Mouse (Mus musculus) C2C12 (cell line): Measurements from ENCODE around the gene Mfap1a. TPM values are rescaled to one million over a fixed set of nuclear protein-coding genes. Genes with fewer than 3 reads are reported as not detected.

ENCODE experiments used
- H3K27me3 ChIP-seq: one replicate; pipeline ENCODE4 v1.6.1; 2011; ENCODE audit not compliant: control insufficient read depth, insufficient read depth, insufficient read length
- H3K36me3 ChIP-seq: one replicate; pipeline ENCODE4 v1.6.1; 2011; ENCODE audit not compliant: control insufficient read depth, insufficient read depth
- H3K4me3 ChIP-seq: one replicate; pipeline ENCODE4 v1.5.1; 2011; ENCODE audit warnings: mild to moderate bottlenecking, control low read depth; ENCODE audit not compliant: poor library complexity, insufficient read depth, severe bottlenecking
- H3K79me2 ChIP-seq: one replicate; pipeline ENCODE4 v1.6.1; 2011; ENCODE audit not compliant: control insufficient read depth, insufficient read depth
- H3K79me3 ChIP-seq: one replicate; pipeline ENCODE4 v1.6.1; 2011; ENCODE audit warnings: low read depth, control low read depth
- H3ac ChIP-seq: one replicate; pipeline ENCODE3; 2011; ENCODE audit warnings: low read depth; ENCODE audit not compliant: control insufficient read depth, insufficient read length
- CEBPB ChIP-seq: IDR thresholded peaks from one replicate; pipeline ENCODE4 v1.6.1; 2011; ENCODE audit warnings: low read depth, mild to moderate bottlenecking, control low read depth, moderate library complexity
- CTCF ChIP-seq: IDR thresholded peaks from one replicate; pipeline ENCODE4 v1.5.1; 2011; ENCODE audit not compliant: control insufficient read depth, insufficient read depth, insufficient read length
- FOSL1 ChIP-seq: IDR thresholded peaks from one replicate; pipeline ENCODE4 v1.8.0; 2011; ENCODE audit warnings: mild to moderate bottlenecking, low read length; ENCODE audit not compliant: poor library complexity, insufficient read depth, severe bottlenecking
- MAX ChIP-seq: IDR thresholded peaks from one replicate; pipeline ENCODE4 v1.6.1; 2011; ENCODE audit warnings: mild to moderate bottlenecking, control low read depth
- MYOD1 ChIP-seq: IDR thresholded peaks from one replicate; pipeline ENCODE4 v1.6.1; 2011; ENCODE audit warnings: low read depth; ENCODE audit not compliant: control insufficient read depth, insufficient read length
- MYOG ChIP-seq: IDR thresholded peaks from one replicate; pipeline ENCODE4 v1.6.1; 2011; ENCODE audit not compliant: control insufficient read depth, insufficient read length; ENCODE audit errors: extremely low read depth
- USF1 ChIP-seq: IDR thresholded peaks from one replicate; pipeline ENCODE4 v1.6.1; 2011; ENCODE audit warnings: low read depth, mild to moderate bottlenecking, control low read depth, moderate library complexity
- microRNA-seq: library from miRNA; unstranded; fragments of <30 nt; microRNA quantifications from one replicate; pipeline ENCODE4, GENCODE M21; 2019; ENCODE audit warnings: borderline microRNAs expressed
- polyA plus RNA-seq: library from polyadenylated mRNA; unstranded; fragments of >200 nt; fragmentation: generic; extraction: Trizol; gene quantifications from one replicate; pipeline ENCODE4 v1.2.1, GENCODE M21; 2012; ENCODE audit warnings: missing spikeins

Mfap1a gene
- polyA plus RNA-seq, 1 experiment: 6.3 TPM

DNA sequence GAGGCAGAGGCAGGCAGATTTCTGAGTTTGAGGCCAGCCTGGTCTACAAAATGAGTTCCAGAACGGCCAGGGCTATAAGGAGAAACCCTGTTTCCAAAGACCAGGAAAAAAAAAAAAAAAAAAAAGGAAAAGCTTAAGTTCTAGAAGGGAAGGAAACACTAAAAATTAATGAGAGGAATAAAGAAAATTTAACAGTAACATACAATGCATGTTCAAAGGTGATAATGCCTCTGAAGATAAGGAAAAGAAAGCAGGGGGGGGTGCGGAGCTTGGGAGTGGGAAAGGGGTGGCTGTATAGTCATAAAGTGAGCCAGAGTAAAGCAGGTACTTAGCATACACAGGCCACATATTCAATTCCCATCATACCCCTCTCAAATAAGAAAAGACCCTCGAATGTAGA is 61.3 kb downstream of the Mfap1a start:
- peaks cover 5% of the 10 kb centered on the region for H3K79me3 ChIP-seq
- peaks cover 10% of the 10 kb centered on the region for H3K36me3 ChIP-seq
- H3K27me3 ChIP-seq: no peaks in the 10 kb centered on the region
- no peak for TF ChIP-seq MAX
- no peak for TF ChIP-seq CTCF
- TF ChIP-seq MYOD1: no peak
- TF ChIP-seq FOSL1: no peak
- no peak for TF ChIP-seq MYOG
- no peak for TF ChIP-seq USF1
- no peak for TF ChIP-seq CEBPB
- H3K4me3 ChIP-seq: no peak overlapping the region
- no peak overlapping the region for H3ac ChIP-seq
- H3K79me2 ChIP-seq: peaks cover 10% of the 10 kb centered on the region

DNA sequence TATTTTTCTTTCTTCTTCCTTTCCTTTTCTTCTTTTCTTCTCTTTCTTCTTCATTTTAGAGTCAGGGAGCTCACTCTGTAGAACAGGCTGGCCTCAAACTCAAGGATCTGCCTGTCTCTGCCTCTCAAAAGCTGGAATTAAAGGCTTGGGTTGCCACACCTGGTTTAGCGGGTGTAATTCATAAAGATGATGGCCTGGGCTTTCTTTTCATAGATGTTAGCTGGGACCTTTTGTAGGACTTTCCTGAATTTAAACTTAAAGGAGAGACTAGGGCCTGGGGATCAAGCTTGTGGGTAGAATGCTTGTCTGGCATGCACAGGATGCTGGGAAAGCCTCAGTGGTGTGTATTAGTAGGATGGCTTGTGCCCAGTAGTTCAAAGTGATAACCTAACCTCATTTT is 62.3 kb downstream of the Mfap1a start, which contains the start of gene Ell3:
Gene Ell3, minus strand, starts transcription at position 101 of the 400 bp plus-strand sequence.
- Histone ChIP-seq H3K79me2 (peaks cover under 1% of the 10 kb centered on the region), H3K36me3 (peaks cover 18% of the 10 kb centered on the region), H3K27me3 (no peaks in the 10 kb centered on the region), H3ac (no peak within 1 kb of the TSS), H3K79me3 (no peaks in the 10 kb centered on the region), H3K4me3 (no peak within 1 kb of the TSS)
- TF ChIP-seq MYOD1 (no peak), USF1 (no peak), MYOG (no peak), MAX (no peak), CEBPB (no peak), CTCF (no peak), FOSL1 (no peak)

DNA sequence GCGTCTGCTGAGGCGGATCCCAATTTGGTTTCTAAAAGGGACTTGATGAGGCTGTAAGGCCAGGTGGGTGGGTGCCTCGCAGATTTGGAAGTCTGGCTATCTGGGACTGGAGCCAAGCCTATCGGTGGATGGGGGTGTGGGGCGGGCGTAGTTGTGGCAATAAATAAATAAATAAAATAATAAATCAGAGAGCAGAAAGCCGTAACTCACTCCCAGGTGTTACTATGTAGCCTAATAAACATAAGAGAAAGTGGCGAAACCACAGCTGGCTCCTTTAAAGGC is 63.5 kb downstream of the Mfap1a start:
- Histone ChIP-seq H3K79me3 (no peaks in the 10 kb centered on the region), H3K27me3 (no peaks in the 10 kb centered on the region), H3K36me3 (peaks cover 30% of the 10 kb centered on the region), H3ac (no peak overlapping the region), H3K79me2 (no peaks in the 10 kb centered on the region), H3K4me3 (no peak overlapping the region)
- TF ChIP-seq CEBPB: no peak
- TF ChIP-seq USF1: no peak
- TF ChIP-seq MAX: no peak
- TF ChIP-seq FOSL1: no peak
- no peak for TF ChIP-seq MYOD1

DNA sequence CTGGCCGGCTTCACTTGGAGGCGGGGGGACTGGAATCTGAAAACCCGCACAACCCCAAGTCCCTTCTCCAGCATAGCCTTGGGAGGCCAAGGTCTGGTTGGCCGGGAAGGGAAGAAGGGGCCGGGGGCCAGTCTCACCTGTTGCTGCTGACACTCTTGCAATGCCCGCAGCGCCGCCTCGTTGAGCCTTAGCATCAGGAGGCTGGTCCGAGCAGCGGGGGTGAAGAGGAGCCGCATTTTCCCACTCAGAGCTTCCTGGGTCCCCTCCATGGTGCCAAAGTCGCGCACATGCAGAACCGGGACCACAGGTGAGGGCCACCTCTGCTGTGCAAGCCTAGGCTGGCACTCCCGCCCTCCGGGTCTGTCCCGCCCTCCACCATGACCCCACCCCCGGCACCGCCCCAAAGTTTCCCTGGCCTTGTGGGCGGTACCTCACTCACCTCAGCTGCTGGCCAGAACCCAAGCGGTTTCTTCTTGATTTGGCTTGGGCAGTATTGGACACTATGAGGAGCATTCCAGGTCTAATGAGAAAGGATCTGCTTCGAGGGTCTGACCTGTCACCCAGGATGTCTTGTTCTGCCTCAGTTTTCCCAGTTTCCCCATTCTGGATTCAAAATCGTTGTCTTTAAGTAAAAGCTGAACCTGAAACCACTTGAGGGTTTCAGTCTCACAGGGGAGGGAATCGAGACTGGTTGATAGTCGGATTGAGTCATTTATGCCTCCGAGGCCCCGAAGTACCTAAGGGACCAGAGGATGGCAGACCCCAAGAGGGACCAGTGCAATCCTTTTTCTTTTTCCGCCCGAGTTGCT is 64.0 kb downstream of the Mfap1a start:
- Histone ChIP-seq H3K79me2 (no peaks in the 10 kb centered on the region), H3K4me3 (no peak overlapping the region), H3ac (no peak overlapping the region), H3K27me3 (no peaks in the 10 kb centered on the region), H3K79me3 (no peaks in the 10 kb centered on the region), H3K36me3 (peaks cover 35% of the 10 kb centered on the region)
- TF ChIP-seq USF1 (no peak), MYOG (no peak), FOSL1 (no peak), MAX (no peak), CTCF (no peak), MYOD1 (no peak), CEBPB (no peak)

Small RNA genes lying within 50 kb of the gene (microRNA-seq; reads per million reads assigned to microRNA genes)
- gene Gm22953: not detected

Other genes starting within 250 kb of the Mfap1a start
- 13.3 TPM for gene Trp53bp1, start 235.3 kb downstream of the Mfap1a start, polyA plus RNA-seq
- gene Map1a, start 217.1 kb downstream of the Mfap1a start, polyA plus RNA-seq: 23.9 TPM
- 5.8 TPM for gene Ppip5k1, start 151.3 kb downstream of the Mfap1a start, polyA plus RNA-seq
- gene Ckmt1, start 149.0 kb downstream of the Mfap1a start, polyA plus RNA-seq: 0.23 TPM
- not detected for gene Strc, start 119.5 kb downstream of the Mfap1a start, polyA plus RNA-seq
- 214 TPM for gene Pdia3, start 92.9 kb downstream of the Mfap1a start, polyA plus RNA-seq
- gene Catsper2, start 92.9 kb downstream of the Mfap1a start, polyA plus RNA-seq: 0.92 TPM
- gene Ell3, start 62.4 kb downstream of the Mfap1a start, polyA plus RNA-seq: 0.16 TPM
- 714 TPM for gene Serf2, start 57.5 kb downstream of the Mfap1a start, polyA plus RNA-seq
- gene Hypk, start 53.4 kb downstream of the Mfap1a start, polyA plus RNA-seq: 11.8 TPM
- gene Serinc4, start 49.9 kb downstream of the Mfap1a start, polyA plus RNA-seq: 0.20 TPM
- gene Mfap1b, start 32.6 kb downstream of the Mfap1a start, polyA plus RNA-seq: 8.8 TPM
- gene Wdr76, start 58 bp upstream of the Mfap1a start, polyA plus RNA-seq: 4.8 TPM